Mouse (Mus musculus): Measurements from ENCODE around the gene Zfp260. TPM values are rescaled to one million over a fixed set of nuclear protein-coding genes. Genes with fewer than 3 reads are reported as not detected.

Zfp260 gene
- total RNA-seq, 2 experiments from 2014 or later: 38.4 to 45.1 TPM

DNA sequence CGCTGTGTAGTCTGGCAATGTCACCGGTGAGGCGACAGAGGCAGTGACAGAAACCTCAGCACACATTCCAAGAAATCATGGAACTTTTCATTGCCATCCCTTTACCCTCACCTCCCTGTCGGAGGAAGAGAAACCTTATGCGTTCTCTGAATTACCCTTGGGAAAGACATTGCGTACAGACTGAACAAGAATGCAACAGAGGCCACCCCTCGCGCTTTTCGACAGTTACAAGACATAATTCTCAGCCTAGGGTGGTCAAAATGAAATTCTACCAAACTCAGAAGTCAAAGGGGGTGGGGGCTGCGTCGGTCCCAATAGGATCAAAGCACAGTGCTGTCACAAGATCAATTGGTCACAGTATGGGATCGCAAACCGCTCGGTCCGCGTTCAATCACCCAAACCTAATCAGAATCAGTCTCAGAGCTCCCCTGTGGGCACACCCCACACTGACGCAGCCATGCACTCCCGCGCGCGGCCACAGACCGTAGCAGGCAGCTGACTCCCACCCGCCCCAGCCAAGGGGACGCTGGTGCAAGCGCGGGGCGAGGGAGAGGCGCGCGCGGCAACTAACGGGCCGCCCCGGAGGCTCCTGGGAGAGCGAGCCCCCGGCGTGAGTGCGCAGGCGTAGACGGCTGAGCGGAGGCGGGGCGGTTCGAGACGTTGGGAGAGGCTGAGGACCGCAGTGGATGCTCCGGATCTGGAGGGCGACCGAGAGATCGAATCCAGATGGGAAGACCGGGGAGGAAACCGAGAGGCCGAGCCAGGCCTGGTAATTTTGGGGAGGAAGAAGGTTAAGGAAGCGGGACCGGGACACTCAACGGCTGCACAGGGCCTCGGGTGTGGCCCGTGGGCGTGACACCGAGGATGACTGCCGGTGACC, 27.0 kb downstream of the Zfp260 start, which contains the start of gene Zfp382:
Gene Zfp382 (plus strand): TSS at position 635 of the 880 bp plus-strand sequence.
- peak; percentile 87 to 88 for DNase-seq (ENCODE audit: low spot score in 2 of 2)

DNA sequence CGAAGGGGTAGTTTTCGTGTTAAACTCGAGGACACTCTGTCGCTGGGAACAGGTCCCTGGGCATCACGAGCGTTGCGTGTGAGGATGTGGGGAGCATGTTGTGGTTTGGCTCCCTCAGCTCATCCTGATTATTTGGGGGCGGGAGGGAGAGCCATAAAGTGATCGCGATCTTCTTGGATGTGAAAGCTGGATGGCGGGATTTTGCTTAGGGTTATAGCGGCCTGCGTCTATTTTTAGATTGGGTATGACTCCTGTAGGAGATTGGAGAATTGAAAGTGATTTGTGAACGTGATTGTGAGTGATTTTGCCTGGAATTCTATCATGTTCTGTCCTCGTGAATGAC, 27.6 kb downstream of the Zfp260 start:
- no peak for DNase-seq (ENCODE audit: low spot score in 2 of 2)

DNA sequence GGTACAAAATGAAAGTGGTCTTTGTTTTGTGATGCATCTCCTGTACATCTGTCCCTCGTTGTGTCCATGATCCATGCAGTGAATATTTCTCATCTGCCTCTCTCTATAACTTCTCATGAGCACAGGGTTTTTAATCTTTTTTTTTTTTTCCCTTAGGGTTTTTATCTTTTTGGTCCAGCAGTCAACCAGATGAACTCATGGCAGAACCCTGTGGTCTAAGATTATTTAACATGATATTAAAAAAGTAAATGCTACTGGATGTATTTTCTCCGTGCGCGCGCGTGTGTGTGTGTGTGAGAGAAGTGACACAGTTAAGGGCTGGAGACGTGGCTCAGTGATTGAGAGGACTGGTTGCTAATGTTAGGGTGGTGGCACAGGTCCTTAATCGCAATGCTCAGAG, 35.3 kb downstream of the Zfp260 start:
- no peak for DNase-seq (ENCODE audit: low spot score in 2 of 2)

DNA sequence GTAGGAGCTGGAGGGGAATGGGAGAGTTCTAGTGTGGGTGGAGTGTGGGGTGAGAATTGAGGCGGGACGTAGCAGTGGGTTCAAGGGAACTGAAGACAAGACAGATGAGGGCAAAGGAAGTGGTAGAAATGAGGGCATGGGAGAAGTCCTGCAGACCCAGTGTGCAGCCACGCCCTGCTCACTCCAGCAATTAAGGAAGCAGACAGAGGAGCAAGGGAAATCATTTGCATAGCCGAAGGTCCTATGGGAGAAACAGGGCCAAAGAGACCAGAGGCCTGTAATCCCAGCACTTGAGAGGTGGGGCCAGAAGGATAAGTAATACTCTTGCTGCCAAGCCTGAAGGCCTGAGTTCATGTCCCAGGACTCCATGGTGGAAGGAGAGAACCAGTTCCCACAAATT, 37.8 kb downstream of the Zfp260 start:
- DNase-seq (ENCODE audit: low spot score in 2 of 2): no peak

DNA sequence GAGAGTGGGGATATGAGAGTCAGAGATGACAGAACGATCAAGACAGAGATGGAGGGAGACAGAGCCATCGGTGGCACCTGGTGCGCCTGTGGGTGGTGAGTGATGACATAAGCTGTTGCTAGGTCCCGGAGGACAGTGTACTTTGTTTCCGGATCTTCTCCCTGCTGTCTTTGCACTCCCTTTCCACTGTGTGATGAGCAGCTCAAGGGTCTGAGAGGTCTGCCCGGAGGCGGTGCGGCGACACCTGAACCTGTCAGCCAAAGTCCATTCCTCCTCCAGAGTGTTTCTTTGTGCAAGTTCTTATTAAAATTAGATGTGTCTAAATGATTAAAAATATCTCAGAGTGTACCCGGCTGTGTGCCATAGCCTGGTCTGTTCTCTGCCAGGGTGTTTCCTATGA, 42.2 kb downstream of the Zfp260 start:
- no peak for DNase-seq (ENCODE audit: low spot score in 2 of 2)

DNA sequence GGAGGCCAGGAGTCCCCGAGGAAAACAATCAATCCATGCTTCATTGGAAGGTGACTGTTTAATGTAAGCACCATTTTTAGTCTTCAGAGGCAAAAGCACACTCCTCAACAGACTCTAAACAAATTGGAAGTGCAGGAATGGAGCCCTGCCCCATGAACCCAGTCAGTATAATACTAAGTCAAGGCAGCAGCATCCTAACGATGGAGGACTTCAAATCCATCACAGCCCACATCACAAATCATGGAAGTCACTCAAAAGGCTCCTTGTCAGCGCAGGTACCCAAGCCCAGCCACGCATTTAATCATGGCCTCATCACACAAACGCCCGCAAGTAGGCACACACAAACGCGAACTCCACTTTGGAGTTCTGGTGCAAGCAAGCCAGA, 48.6 kb downstream of the Zfp260 start:
- no peak for DNase-seq (ENCODE audit: low spot score in 2 of 2)

DNA sequence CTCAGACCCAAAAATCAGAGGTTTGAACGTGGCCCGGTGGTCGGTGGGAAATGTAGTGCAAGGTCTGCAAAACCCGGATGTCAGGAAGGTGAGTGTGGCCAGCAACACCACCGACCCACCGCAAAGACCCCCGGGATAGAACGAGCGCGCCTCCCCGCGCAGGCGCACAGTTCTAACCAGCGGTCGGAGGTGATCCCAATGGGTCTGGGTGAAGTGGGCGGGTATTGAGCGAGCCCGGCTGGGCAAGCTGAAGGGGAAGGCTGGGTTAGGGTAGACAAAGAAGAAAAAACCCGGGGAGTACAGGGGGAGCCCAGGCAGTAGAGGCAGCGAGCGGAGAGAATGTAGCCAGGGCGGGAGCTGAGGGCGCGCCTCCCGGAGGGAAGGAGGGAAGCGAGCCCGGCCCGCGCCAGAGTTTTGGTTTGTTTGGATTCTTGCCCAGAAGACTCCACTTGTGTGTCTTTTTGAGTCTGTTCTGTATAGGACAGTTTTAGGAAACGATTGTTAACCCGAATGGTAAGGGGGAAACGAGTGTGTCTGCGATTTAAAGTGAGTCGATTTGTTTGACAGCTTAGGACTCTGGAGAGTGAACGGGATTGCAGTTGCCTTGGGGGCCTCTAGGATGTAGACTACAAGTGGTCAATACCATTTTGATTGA, 49.1 kb downstream of the Zfp260 start:
- peak; percentile 14 to 31 for DNase-seq (ENCODE audit: low spot score in 2 of 2)

DNA sequence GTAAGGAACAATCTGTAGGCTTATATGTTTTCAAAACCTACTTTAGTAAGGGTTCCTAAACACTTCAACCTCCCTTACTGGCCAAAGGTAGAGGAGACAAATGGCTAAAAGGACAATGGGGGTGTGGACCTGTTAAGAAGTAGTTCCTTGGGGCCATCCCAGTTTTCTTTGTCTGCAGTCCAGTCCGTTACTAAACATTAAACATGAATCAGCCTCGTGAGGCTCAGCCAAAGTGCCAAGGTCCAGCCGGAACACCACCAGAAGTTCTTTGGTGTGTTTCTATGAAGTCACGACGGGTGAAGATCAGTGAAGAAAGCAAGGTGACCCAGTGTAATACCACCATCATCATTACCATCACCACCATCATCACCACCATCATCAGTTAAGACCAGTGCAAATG, 52.4 kb downstream of the Zfp260 start:
- DNase-seq (ENCODE audit: low spot score in 2 of 2): no peak

DNA sequence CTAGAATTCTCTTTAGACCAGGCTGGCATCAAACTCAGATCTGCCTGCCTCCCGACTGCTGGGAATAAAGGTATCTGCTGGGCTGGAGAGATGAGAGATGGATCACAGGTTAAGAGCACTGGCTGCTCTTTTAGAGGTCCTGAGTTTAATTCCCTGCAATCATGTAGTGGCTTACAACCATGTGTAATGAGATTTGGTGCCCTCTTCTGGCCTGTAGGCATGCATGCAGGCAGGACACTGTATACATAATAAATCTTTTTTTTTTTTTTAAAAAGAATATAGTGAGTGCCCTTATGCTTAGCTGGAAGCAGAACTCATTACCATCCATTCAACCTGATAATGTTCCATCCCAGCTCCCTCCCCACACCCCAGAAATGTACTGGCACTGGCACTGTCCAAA, 59.5 kb downstream of the Zfp260 start:
- no peak for DNase-seq (ENCODE audit: low spot score in 2 of 2)

DNA sequence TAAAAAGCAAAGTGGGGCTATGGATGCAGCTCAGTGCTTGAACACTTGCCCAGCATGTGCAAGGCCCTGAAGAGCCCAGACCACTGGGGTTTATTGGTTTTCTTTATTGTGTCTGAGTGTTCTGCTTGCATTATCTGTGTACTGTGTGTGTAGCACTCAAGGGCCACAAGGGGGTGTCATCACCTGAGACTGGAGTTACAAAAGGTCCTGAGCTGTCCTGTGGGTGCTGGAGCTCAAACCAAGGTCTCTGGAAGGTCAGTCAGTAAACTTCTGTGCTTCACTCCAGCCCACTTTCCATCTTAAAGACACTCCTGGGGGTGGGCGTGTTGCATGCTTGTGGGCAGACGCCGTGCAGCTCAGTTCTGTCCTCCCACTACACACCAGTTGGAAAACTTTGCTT, 60.9 kb downstream of the Zfp260 start:
- no peak for DNase-seq (ENCODE audit: low spot score in 2 of 2)

Small RNA genes lying within 50 kb of the gene (microRNA-seq; reads per million reads assigned to microRNA genes)
- gene Gm23368 (ENCODE audit: borderline number of aligned reads in 2 of 2): 0 reads per million in 2 experiments

Other genes starting within 250 kb of the Zfp260 start
- 1 to 10 TPM in 1 of 2 experiments, under 1 TPM in 1; 0.53 to 2.2 TPM for gene Zfp940, start 241.1 kb upstream of the Zfp260 start, total RNA-seq (2021)
- 1 to 10 TPM; 6.3 to 6.8 TPM for gene Zfp420, start 234.8 kb upstream of the Zfp260 start, total RNA-seq (2021)
- gene Zfp27, start 188.2 kb upstream of the Zfp260 start, total RNA-seq (2021): 10 to 100 TPM in 1 of 2 experiments, 1 to 10 TPM in 1; 9.2 to 10.2 TPM
- 1 to 10 TPM; 5.2 to 5.8 TPM for gene Zfp383, start 186.6 kb upstream of the Zfp260 start, total RNA-seq (2021)
- gene Zfp74, start 140.7 kb upstream of the Zfp260 start, total RNA-seq (2021): 10 to 100 TPM in 1 of 2 experiments, 1 to 10 TPM in 1; 8.6 to 10.0 TPM
- gene Zfp568, start 110.8 kb upstream of the Zfp260 start, total RNA-seq (2021): 10 to 100 TPM in 1 of 2 experiments, 1 to 10 TPM in 1; 8.9 to 10.6 TPM
- 1 to 10 TPM; 3.0 TPM for gene Zfp14, start 43.4 kb upstream of the Zfp260 start, total RNA-seq (2021)
- 1 to 10 TPM; 2.0 to 2.3 TPM for gene Zfp82, start 21.9 kb upstream of the Zfp260 start, total RNA-seq (2021)
- not detected for gene Gm26920, start 4.4 kb upstream of the Zfp260 start, total RNA-seq (2021)
- 1 to 10 TPM; 2.9 to 4.1 TPM for gene Zfp566, start 4.2 kb upstream of the Zfp260 start, total RNA-seq (2021)
- gene Zfp382, start 27.2 kb downstream of the Zfp260 start, total RNA-seq (2021): 1 to 10 TPM; 3.2 to 5.1 TPM
- 10 to 100 TPM; 48.5 to 54.2 TPM for gene Zfp146, start 75.0 kb downstream of the Zfp260 start, total RNA-seq (2021)
- gene Cox7a1, start 89.4 kb downstream of the Zfp260 start, total RNA-seq (2021): 100 to 1,000 TPM; 349 to 810 TPM
- 100 to 1,000 TPM; 575 to 621 TPM for gene Capns1, start 104.0 kb downstream of the Zfp260 start, total RNA-seq (2021)
- 10 to 100 TPM; 51.1 to 64.1 TPM for gene Polr2i, start 137.2 kb downstream of the Zfp260 start, total RNA-seq (2021)
- 10 to 100 TPM; 86.2 to 93.6 TPM for gene Tbcb, start 137.5 kb downstream of the Zfp260 start, total RNA-seq (2021)
- not detected for gene Ovol3, start 140.9 kb downstream of the Zfp260 start, total RNA-seq (2021)
- under 1 TPM; 0.38 to 0.46 TPM for gene Thap8, start 185.3 kb downstream of the Zfp260 start, total RNA-seq (2021)
- gene Wdr62, start 185.6 kb downstream of the Zfp260 start, total RNA-seq (2021): 1 to 10 TPM; 4.9 to 6.7 TPM
- gene Clip3, start 197.0 kb downstream of the Zfp260 start, total RNA-seq (2021): 10 to 100 TPM; 22.6 to 24.3 TPM
- 10 to 100 TPM; 56.3 to 74.8 TPM for gene Alkbh6, start 213.9 kb downstream of the Zfp260 start, total RNA-seq (2021)
- gene Syne4, start 220.0 kb downstream of the Zfp260 start, total RNA-seq (2021): 10 to 100 TPM; 21.8 to 31.5 TPM
- gene E130208F15Rik, start 227.0 kb downstream of the Zfp260 start, total RNA-seq (2021): 1 to 10 TPM in 1 of 2 experiments, under 1 TPM in 1; 0.63 to 1.0 TPM
- gene Sdhaf1, start 229.1 kb downstream of the Zfp260 start, total RNA-seq (2021): 10 to 100 TPM in 1 of 2 experiments, 1 to 10 TPM in 1; 8.8 to 12.0 TPM